Mouse (Mus musculus) CH12.LX (cell line): ENCODE results near the gene Spsb4.

Source experiments
- BHLHE40 ChIP-seq: IDR thresholded peaks from 2 replicates; pipeline ENCODE4 v1.6.1; 2011; ENCODE audit warnings: mild to moderate bottlenecking, low read depth, low read length, improper control_type of control experiment
- CHD2 ChIP-seq: IDR thresholded peaks from 2 replicates; pipeline ENCODE4 v1.6.1; 2011; ENCODE audit warnings: low read length, improper control_type of control experiment
- CTCF ChIP-seq, 2 experiments: IDR thresholded peaks in 1 of 2; conservative IDR thresholded peaks in 1 of 2; 2 replicates each; pipeline ENCODE4 v1.5.1; 2011 to 2012; ENCODE audit warnings: low read depth in 2 of 2, low read length in 2 of 2, improper control_type of control experiment in 1 of 2, inconsistent platforms in 1 of 2, mild to moderate bottlenecking in 1 of 2, moderate library complexity in 1 of 2
- E2F4 ChIP-seq: IDR thresholded peaks from 2 replicates; pipeline ENCODE4 v1.6.1; 2011; ENCODE audit warnings: low read depth, low read length, improper control_type of control experiment; ENCODE audit not compliant: insufficient replicate concordance
- EP300 ChIP-seq: IDR thresholded peaks from 2 replicates; pipeline ENCODE4 v1.6.1; 2011; ENCODE audit warnings: low read length, improper control_type of control experiment
- GABPA ChIP-seq: IDR thresholded peaks from 2 replicates; pipeline ENCODE4 v1.6.1; 2012; ENCODE audit warnings: low read depth, low read length, improper control_type of control experiment, inconsistent platforms; ENCODE audit not compliant: insufficient replicate concordance
- MAX ChIP-seq: IDR thresholded peaks from 2 replicates; pipeline ENCODE4 v1.6.1; 2011; ENCODE audit warnings: low read length, improper control_type of control experiment
- POLR2A ChIP-seq: IDR thresholded peaks from 2 replicates; pipeline ENCODE4 v1.6.1; 2011; ENCODE audit warnings: low read depth, mild to moderate bottlenecking, improper control_type of control experiment, low read length
- TBP ChIP-seq: conservative IDR thresholded peaks from 2 replicates; pipeline ENCODE4 v1.6.1; 2011; ENCODE audit warnings: low read depth, low read length, improper control_type of control experiment
- TCF12 ChIP-seq: IDR thresholded peaks from 2 replicates; pipeline ENCODE4 v1.6.1; 2014; ENCODE audit warnings: low read depth, mild to moderate bottlenecking, inconsistent platforms, low read length, improper control_type of control experiment

DNA sequence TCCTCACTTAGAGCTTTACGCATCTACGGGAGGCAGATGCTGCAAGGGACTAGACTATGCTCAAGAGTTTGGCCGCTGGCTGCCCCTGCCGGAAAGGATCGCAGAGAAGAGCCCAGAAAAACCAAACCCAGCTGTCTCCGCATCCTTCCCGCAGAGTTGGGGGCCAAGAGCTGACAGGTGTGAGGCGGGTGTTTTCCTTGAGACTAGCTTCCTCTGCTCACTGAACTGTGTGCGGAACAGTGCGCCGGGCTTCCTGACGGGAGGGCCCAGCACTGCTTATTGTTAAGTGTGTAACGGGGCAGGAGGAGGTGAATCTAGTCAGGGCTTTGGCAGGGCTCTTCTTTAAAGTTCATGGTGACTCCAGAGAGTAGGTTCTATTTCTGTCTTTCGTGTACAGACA is 37.3 kb upstream of the Spsb4 start:
- no peak for TF ChIP-seq TCF12
- TF ChIP-seq CTCF (conservative IDR thresholded peaks at IDR 0.05 in 1 of 2, IDR thresholded peaks at IDR 0.05 in 1 of 2; ENCODE audit: low read depth in 2 of 2, low read length in 2 of 2), result no peak
- no peak for TF ChIP-seq CHD2
- no peak for TF ChIP-seq POLR2A
- no peak for TF ChIP-seq BHLHE40
- TF ChIP-seq MAX, result no peak
- TF ChIP-seq E2F4, result no peak
- TF ChIP-seq GABPA, result no peak
- no peak for TF ChIP-seq TBP
- no peak for TF ChIP-seq EP300
